Mouse (Mus musculus) midbrain, embryonic 13.5 days (tissue): ENCODE measurements around the gene Col1a1. TPM values are rescaled to one million over a fixed set of nuclear protein-coding genes. Genes with fewer than 3 reads are reported as not detected.

Source experiments
- polyA plus RNA-seq: library from polyadenylated mRNA; unstranded; fragments of >200 nt; fragmentation: Nextera tagmentation; extraction: Ambion mirVana; gene quantifications from 2 replicates; pipeline ENCODE4 v1.2.1, GENCODE M21; 2015

Gene Col1a1
- polyA plus RNA-seq, 1 experiment from 2014 or later = 68.9 TPM

Other genes with a start within 250 kb of the Col1a1 start
- gene Gm11541, start 231.7 kb upstream of the Col1a1 start, polyA plus RNA-seq = not detected in 2 replicates
- 0.22 TPM in 2 replicates for gene Cdc34b, start 194.4 kb upstream of the Col1a1 start, polyA plus RNA-seq
- not detected in 2 replicates for gene Tmem92, start 153.5 kb upstream of the Col1a1 start, polyA plus RNA-seq
- not detected in 2 replicates for gene Hils1, start 31.4 kb downstream of the Col1a1 start, polyA plus RNA-seq
- gene Sgca, start 40.1 kb downstream of the Col1a1 start, polyA plus RNA-seq = 0.17 TPM in 1 of 2 replicates, not detected in the other
- gene Ppp1r9b, start 54.8 kb downstream of the Col1a1 start, polyA plus RNA-seq = 17.4 and 17.8 TPM in 2 replicates
- gene Samd14, start 73.7 kb downstream of the Col1a1 start, polyA plus RNA-seq = 123 and 141 TPM in 2 replicates
- gene Pdk2, start 105.1 kb downstream of the Col1a1 start, polyA plus RNA-seq = 21.4 and 24.7 TPM in 2 replicates
- gene Itga3, start 140.6 kb downstream of the Col1a1 start, polyA plus RNA-seq = 6.6 and 8.8 TPM in 2 replicates
- gene Dlx3, start 183.9 kb downstream of the Col1a1 start, polyA plus RNA-seq = 0.27 and 0.30 TPM in 2 replicates
- gene Dlx4, start 210.0 kb downstream of the Col1a1 start, polyA plus RNA-seq = not detected in 2 replicates